Mouse (Mus musculus): Measurements from ENCODE around the gene Ppp1r8.

DNA sequence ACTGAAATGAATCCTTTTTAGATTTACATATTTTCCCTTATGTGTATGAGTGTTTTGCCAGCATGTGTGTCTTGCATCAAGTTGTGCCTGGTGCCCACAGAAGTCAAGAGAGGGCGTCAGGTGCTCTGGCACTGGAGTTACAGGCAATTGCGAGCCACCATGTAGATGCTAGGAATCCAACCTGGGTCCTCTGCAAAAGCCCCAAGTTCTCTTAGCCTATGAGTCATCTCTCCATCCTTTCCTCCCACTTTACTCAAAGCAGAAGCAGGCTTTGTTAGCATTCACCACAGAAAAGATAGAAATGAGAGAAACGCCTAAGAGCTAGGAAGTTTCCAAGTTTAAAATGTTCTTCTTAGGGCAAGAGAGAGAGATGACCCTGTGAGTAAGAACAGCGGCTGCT lies 43.1 kb downstream of the Ppp1r8 start:
- no peak for TF ChIP-seq CTCF (conservative IDR thresholded peaks at IDR 0.05; ENCODE audit: low read length)
- TF ChIP-seq NANOG (IDR thresholded peaks at IDR 0.05; ENCODE audit: borderline replicate concordance, low read length) = no peak

Measured in E14TG2a.4 (cell line).